Mouse (Mus musculus): Measurements from ENCODE around the gene Msh5. TPM values are rescaled to one million over a fixed set of nuclear protein-coding genes. Genes with fewer than 3 reads are reported as not detected.

Msh5 gene
- polyA plus RNA-seq, 1 experiment, result 7.0 TPM

GRCm38 (mm10) chr17:35023221-35023620, 23.3 kb downstream of the Msh5 start:
- no peak for TF ChIP-seq GATA1 (IDR thresholded peaks at IDR 0.05; ENCODE audit: low read length)

GRCm38 (mm10) chr17:35022541-35023060, 23.9 kb downstream of the Msh5 start:
- no peak for TF ChIP-seq GATA1 (IDR thresholded peaks at IDR 0.05; ENCODE audit: low read length)

GRCm38 (mm10) chr17:35021842-35022477, 24.6 kb downstream of the Msh5 start:
- peak; percentile 100 for TF ChIP-seq GATA1 (IDR thresholded peaks at IDR 0.05; ENCODE audit: low read length)

GRCm38 (mm10) chr17:35021163-35021808, 25.3 kb downstream of the Msh5 start:
- TF ChIP-seq GATA1 (IDR thresholded peaks at IDR 0.05; ENCODE audit: low read length), result no peak

GRCm38 (mm10) chr17:35020551-35020950, 26.0 kb downstream of the Msh5 start:
- no peak for TF ChIP-seq GATA1 (IDR thresholded peaks at IDR 0.05; ENCODE audit: low read length)

GRCm38 (mm10) chr17:35019894-35020293, 26.7 kb downstream of the Msh5 start:
- TF ChIP-seq GATA1 (IDR thresholded peaks at IDR 0.05; ENCODE audit: low read length), result no peak

GRCm38 (mm10) chr17:35018171-35018570, 28.4 kb downstream of the Msh5 start:
- no peak for TF ChIP-seq GATA1 (IDR thresholded peaks at IDR 0.05; ENCODE audit: low read length)

- no peak for TF ChIP-seq GATA1 (IDR thresholded peaks at IDR 0.05; ENCODE audit: low read length)
These were observed 28.9 kb downstream of the Msh5 start for GRCm38 (mm10) chr17:35017706-35018030.

- no peak for TF ChIP-seq GATA1 (IDR thresholded peaks at IDR 0.05; ENCODE audit: low read length)
These were observed 29.5 kb downstream of the Msh5 start for GRCm38 (mm10) chr17:35016791-35017705.

GRCm38 (mm10) chr17:35016376-35016775, 30.2 kb downstream of the Msh5 start, which contains the start of gene Vwa7:
Gene Vwa7 (plus strand): TSS chr17:35016579.
- TF ChIP-seq GATA1 (IDR thresholded peaks at IDR 0.05; ENCODE audit: low read length), result no peak

- no peak for TF ChIP-seq GATA1 (IDR thresholded peaks at IDR 0.05; ENCODE audit: low read length)
These were observed 31.2 kb downstream of the Msh5 start for GRCm38 (mm10) chr17:35015296-35015695.

GRCm38 (mm10) chr17:35013221-35013620, 33.3 kb downstream of the Msh5 start:
- TF ChIP-seq GATA1 (IDR thresholded peaks at IDR 0.05; ENCODE audit: low read length), result no peak

- TF ChIP-seq GATA1 (IDR thresholded peaks at IDR 0.05; ENCODE audit: low read length), result no peak
These were observed 34.1 kb downstream of the Msh5 start for GRCm38 (mm10) chr17:35012430-35012829.

GRCm38 (mm10) chr17:35011440-35011839, 35.1 kb downstream of the Msh5 start:
- TF ChIP-seq GATA1 (IDR thresholded peaks at IDR 0.05; ENCODE audit: low read length), result no peak

GRCm38 (mm10) chr17:35009586-35009985, 37.0 kb downstream of the Msh5 start:
- TF ChIP-seq GATA1 (IDR thresholded peaks at IDR 0.05; ENCODE audit: low read length), result no peak
